Mouse (Mus musculus) neural tube, embryonic 15.5 days (tissue): ENCODE data around the gene Mypop. TPM values are rescaled to one million over a fixed set of nuclear protein-coding genes. Genes with fewer than 3 reads are reported as not detected.

Experiments used
- ATAC-seq: fragments of 200-750 bp; cut with Nextera tagmentation; 2 replicates; pipeline ENCODE4 v1.8.0; 2017; ENCODE audit warnings: mild to moderate bottlenecking, moderate TSS enrichment, moderate library complexity; ENCODE audit not compliant: low FRiP score
- H3K27ac ChIP-seq: fragments of 300-500 bp; sonication (generic); replicated peaks from 2 replicates; pipeline ENCODE4 v1.5.1; 2015; ENCODE audit warnings: mild to moderate bottlenecking, inconsistent platforms
- H3K27me3 ChIP-seq: fragments of 300-500 bp; sonication (generic); replicated peaks from 2 replicates; pipeline ENCODE4 v1.6.1; 2015; ENCODE audit warnings: inconsistent platforms
- H3K36me3 ChIP-seq: fragments of 300-500 bp; sonication (generic); 2 replicates; pipeline ENCODE4 v1.6.1; 2015; ENCODE audit warnings: inconsistent platforms
- H3K4me1 ChIP-seq: fragments of 300-500 bp; sonication (generic); 2 replicates; pipeline ENCODE4 v1.6.1; 2015; ENCODE audit warnings: inconsistent platforms
- H3K4me2 ChIP-seq: fragments of 300-500 bp; sonication (generic); 2 replicates; pipeline ENCODE4 v1.6.1; 2015; ENCODE audit warnings: inconsistent platforms, mild to moderate bottlenecking, moderate library complexity
- H3K4me3 ChIP-seq: fragments of 300-500 bp; sonication (generic); replicated peaks from 2 replicates; pipeline ENCODE4 v1.5.1; 2015; ENCODE audit warnings: mild to moderate bottlenecking, inconsistent platforms
- H3K9ac ChIP-seq: fragments of 300-500 bp; sonication (generic); replicated peaks from 2 replicates; pipeline ENCODE4 v1.6.1; 2015; ENCODE audit warnings: mild to moderate bottlenecking, inconsistent platforms
- H3K9me3 ChIP-seq: fragments of 300-500 bp; sonication (generic); replicated peaks from 2 replicates; pipeline ENCODE4 v1.6.1; 2016; ENCODE audit warnings: inconsistent platforms
- WGBS: fragments of 180-500 bp; shearing (Covaris S2); methylation state at CpG from one replicate; pipeline ENCODE4 v1.1.7; 2015; ENCODE audit warnings: mixed read lengths; 5-methylcytosine and 5-hydroxymethylcytosine counted together
- polyA plus RNA-seq: library from polyadenylated mRNA; unstranded; fragments of >200 nt; fragmentation: Nextera tagmentation; extraction: Ambion mirVana; gene quantifications from 2 replicates; pipeline ENCODE4 v1.2.1, GENCODE M21; 2015

Mypop gene
- polyA plus RNA-seq, 1 experiment from 2014 or later: 8.0 TPM

DNA sequence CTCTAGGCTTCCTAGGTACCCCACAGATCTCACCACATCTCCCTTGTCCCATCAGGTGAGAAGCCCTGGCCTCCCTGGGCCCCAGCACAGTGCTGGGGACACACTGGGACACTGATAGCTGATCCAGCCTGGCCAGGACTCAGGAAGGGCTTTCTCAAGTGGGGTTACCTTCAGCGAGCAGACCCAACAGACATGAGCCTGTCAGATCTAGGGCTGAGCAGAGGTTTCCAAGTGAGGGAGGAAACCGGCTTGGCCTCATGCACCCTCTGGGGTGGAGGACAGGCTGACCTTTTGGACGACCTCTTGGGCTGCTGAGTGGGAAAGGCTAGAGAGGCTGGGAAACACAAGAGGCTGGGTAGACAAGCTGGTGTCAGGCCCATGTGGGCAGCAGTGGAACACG, 60.1 kb downstream of the Mypop start:
- H3K9me3 ChIP-seq: no peaks in the 10 kb centered on the region
- peaks cover 15% of the 10 kb centered on the region for H3K4me1 ChIP-seq
- H3K9ac ChIP-seq: no peak overlapping the region
- no peak for ATAC-seq
- 80% methylated on average over 4 of the region's 4 CpGs for WGBS
- no peak overlapping the region for H3K4me2 ChIP-seq
- no peaks in the 10 kb centered on the region for H3K27me3 ChIP-seq
- H3K4me3 ChIP-seq: no peak overlapping the region
- H3K27ac ChIP-seq: no peak overlapping the region
- H3K36me3 ChIP-seq: peaks cover 65% of the 10 kb centered on the region

Other genes starting within 250 kb of the Mypop start
- not detected in 2 replicates for gene Psg19, start 192.7 kb upstream of the Mypop start, polyA plus RNA-seq
- gene Psg17, start 169.6 kb upstream of the Mypop start, polyA plus RNA-seq: 0.14 TPM in 1 of 2 replicates, not detected in the other
- 0.51 and 0.70 TPM in 2 replicates for gene Mill2, start 151.3 kb upstream of the Mypop start, polyA plus RNA-seq
- gene Pglyrp1, start 119.9 kb upstream of the Mypop start, polyA plus RNA-seq: 19.2 and 26.6 TPM in 2 replicates
- 29.9 and 31.9 TPM in 2 replicates for gene Ccdc61, start 80.8 kb upstream of the Mypop start, polyA plus RNA-seq
- gene Nova2, start 65.4 kb upstream of the Mypop start, polyA plus RNA-seq: 9.4 and 10.6 TPM in 2 replicates
- 0.84 and 0.93 TPM in 2 replicates for gene Nanos2, start 3.8 kb upstream of the Mypop start, polyA plus RNA-seq
- gene Irf2bp1, start 12.8 kb downstream of the Mypop start, polyA plus RNA-seq: 28.4 and 28.6 TPM in 2 replicates
- gene Foxa3, start 32.3 kb downstream of the Mypop start, polyA plus RNA-seq: 0.31 and 1.3 TPM in 2 replicates
- gene Sympk, start 33.1 kb downstream of the Mypop start, polyA plus RNA-seq: 26.4 and 28.3 TPM in 2 replicates
- gene Rsph6a, start 63.4 kb downstream of the Mypop start, polyA plus RNA-seq: 0.24 TPM in 1 of 2 replicates, not detected in the other
- gene Dmwd, start 85.0 kb downstream of the Mypop start, polyA plus RNA-seq: 30.3 and 35.8 TPM in 2 replicates
- gene Dmpk, start 92.6 kb downstream of the Mypop start, polyA plus RNA-seq: 10.0 and 14.9 TPM in 2 replicates
- gene Six5, start 103.3 kb downstream of the Mypop start, polyA plus RNA-seq: 1.8 and 3.1 TPM in 2 replicates
- 7.5 and 8.2 TPM in 2 replicates for gene Gm4969, start 127.1 kb downstream of the Mypop start, polyA plus RNA-seq
- gene Fbxo46, start 128.6 kb downstream of the Mypop start, polyA plus RNA-seq: 15.5 and 17.0 TPM in 2 replicates
- gene Qpctl, start 158.0 kb downstream of the Mypop start, polyA plus RNA-seq: 21.7 and 24.5 TPM in 2 replicates
- gene Snrpd2, start 158.5 kb downstream of the Mypop start, polyA plus RNA-seq: 122 and 124 TPM in 2 replicates
- 1.2 and 2.1 TPM in 2 replicates for gene Gipr, start 174.9 kb downstream of the Mypop start, polyA plus RNA-seq
- 11.6 and 13.3 TPM in 2 replicates for gene Eml2, start 185.2 kb downstream of the Mypop start, polyA plus RNA-seq
- 3.1 and 3.3 TPM in 2 replicates for gene Gpr4, start 221.3 kb downstream of the Mypop start, polyA plus RNA-seq
- gene Opa3, start 237.1 kb downstream of the Mypop start, polyA plus RNA-seq: 37.8 and 37.9 TPM in 2 replicates